In the genomic region with DNA sequence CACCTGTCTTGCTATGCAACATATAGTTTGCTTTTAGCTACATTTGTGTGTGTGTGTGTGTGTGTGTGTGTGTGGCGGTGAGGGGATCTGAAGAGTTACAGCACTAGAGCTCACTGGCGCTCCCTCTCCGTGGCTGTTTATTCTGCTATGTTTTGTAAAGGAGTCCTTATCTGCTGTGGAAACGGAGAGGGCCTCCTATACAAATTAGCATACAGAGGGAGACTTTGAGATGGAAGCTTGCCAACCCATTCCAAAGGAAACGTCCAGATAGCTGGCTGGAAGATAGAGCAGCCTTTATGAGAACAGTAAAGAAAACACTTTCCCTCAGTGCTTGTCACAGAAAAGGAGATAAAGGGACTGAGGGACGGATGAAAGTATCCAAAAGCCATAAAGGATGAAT, we compare ENCODE assay signal across 11 mouse cellular contexts.
A peak's percentile ranks its signal among the peaks of the same experiment; 100 is the strongest.
DNase-seq lines count a peak whose midpoint lies in the region; ATAC-seq and TF ChIP-seq lines count a peak whose summit lies in the region.
"Had no signal": no experiment of that assay in that cellular context is flagged by ENCODE, and none has a peak within 500 bp of the region (broad histone marks: within the 10 kb centered on the region; RNA-seq: fewer than 3 reads in every experiment).

No protein-coding gene starts in this region.

- peak overlapping the region; percentile 28 for H3K4me2 ChIP-seq in heart, embryonic 14.5 days (ENCODE audit: low read length)
- H3K4me2 ChIP-seq in midbrain, embryonic 15.5 days: no peak overlapping the region
- H3K4me2 ChIP-seq in lung, postnatal 0 days (replicated peaks; ENCODE audit: low read depth, low read length): 0 out of 2 replicates have a peak overlapping the region, but pooled peaks have one; percentile 1
- H3K4me2 ChIP-seq in forebrain, embryonic 16.5 days (ENCODE audit: low read length): no peak overlapping the region

- no peak for DNase-seq in heart, adult 9 months (ENCODE audit: low spot score in 2 of 2)
- no peak for DNase-seq in midbrain, embryonic 10.5 days (ENCODE audit: low spot score)
- DNase-seq in lung, postnatal 0 days (ENCODE audit: low spot score): peak; percentile 80
- no peak for DNase-seq in urinary bladder, postnatal 4 days (ENCODE audit: low spot score in 2 of 2)
- DNase-seq: layer of hippocampus, adult 9-11 months; right cerebral cortex, postnatal 25 days; thymus, adult 2 months had no signal

- H3K4me3 ChIP-seq in heart, embryonic 14.5 days (ENCODE audit: control insufficient read depth in 1 of 2, insufficient read depth in 1 of 2, low read depth in 1 of 2, low read length in 2 of 2): no peak overlapping the region
- H3K4me3 ChIP-seq in midbrain, embryonic 15.5 days: no peak overlapping the region
- H3K4me3 ChIP-seq in midbrain, embryonic 10.5 days: no peak overlapping the region
- H3K4me3 ChIP-seq in lung, postnatal 0 days (ENCODE audit: low read depth, low read length): no peak overlapping the region
- no peak overlapping the region for H3K4me3 ChIP-seq in forebrain, embryonic 16.5 days (replicated peaks; ENCODE audit: low read length)
- H3K4me3 ChIP-seq: myocyte had no signal

- no peaks in the 10 kb centered on the region for H3K36me3 ChIP-seq in heart, embryonic 14.5 days (ENCODE audit: control insufficient read depth, insufficient read depth, low read length)
- no peaks in the 10 kb centered on the region for H3K36me3 ChIP-seq in midbrain, embryonic 15.5 days (replicated peaks)
- no peaks in the 10 kb centered on the region for H3K36me3 ChIP-seq in midbrain, embryonic 10.5 days
- no peaks in the 10 kb centered on the region for H3K36me3 ChIP-seq in lung, postnatal 0 days (ENCODE audit: insufficient read depth, low read length)
- H3K36me3 ChIP-seq in forebrain, embryonic 16.5 days (ENCODE audit: control insufficient read depth, insufficient read depth): no peaks in the 10 kb centered on the region

- TF ChIP-seq EP300 in lung, postnatal 0 days (IDR thresholded peaks at IDR 0.05): no peak

- peak overlapping the region; percentile 61 to 68 for H3K27ac ChIP-seq in heart, embryonic 14.5 days (replicated peaks in 1 of 2; ENCODE audit: control insufficient read depth in 1 of 2, insufficient read depth in 1 of 2, low read depth in 2 of 2, low read length in 2 of 2)
- H3K27ac ChIP-seq in midbrain, embryonic 15.5 days: no peak overlapping the region
- no peak overlapping the region for H3K27ac ChIP-seq in midbrain, embryonic 10.5 days (replicated peaks)
- H3K27ac ChIP-seq in lung, postnatal 0 days (ENCODE audit: low read length): no peak overlapping the region
- no peak overlapping the region for H3K27ac ChIP-seq in forebrain, embryonic 16.5 days (ENCODE audit: low read length)

- no peaks in the 10 kb centered on the region for H3K27me3 ChIP-seq in heart, embryonic 14.5 days (ENCODE audit: control insufficient read depth, insufficient read depth, low read length)
- no peaks in the 10 kb centered on the region for H3K27me3 ChIP-seq in midbrain, embryonic 15.5 days (replicated peaks)
- H3K27me3 ChIP-seq in midbrain, embryonic 10.5 days (ENCODE audit: low read depth, poor library complexity, severe bottlenecking): no peaks in the 10 kb centered on the region
- no peaks in the 10 kb centered on the region for H3K27me3 ChIP-seq in lung, postnatal 0 days (replicated peaks; ENCODE audit: insufficient read depth, low read length)
- no peaks in the 10 kb centered on the region for H3K27me3 ChIP-seq in forebrain, embryonic 16.5 days (replicated peaks; ENCODE audit: control insufficient read depth, insufficient read depth, low read length)

- no peak overlapping the region for H3K9ac ChIP-seq in heart, embryonic 14.5 days (ENCODE audit: low read length)
- no peak overlapping the region for H3K9ac ChIP-seq in midbrain, embryonic 15.5 days
- no peak overlapping the region for H3K9ac ChIP-seq in lung, postnatal 0 days (replicated peaks; ENCODE audit: low read depth)
- no peak overlapping the region for H3K9ac ChIP-seq in forebrain, embryonic 16.5 days (replicated peaks; ENCODE audit: low read depth, low read length)

- 2% methylated on average over 6 of the region's 6 CpGs for WGBS in heart, embryonic 14.5 days
- 39% methylated on average over 6 of the region's 6 CpGs for WGBS in midbrain, embryonic 15.5 days
- 73% methylated on average over 6 of the region's 6 CpGs for WGBS in midbrain, embryonic 10.5 days
- 10% methylated on average over 6 of the region's 6 CpGs for WGBS in lung, postnatal 0 days
- 15% methylated on average over 6 of the region's 6 CpGs for WGBS in forebrain, embryonic 16.5 days

- H3K9me3 ChIP-seq in heart, embryonic 14.5 days (ENCODE audit: control insufficient read depth, low read length): no peaks in the 10 kb centered on the region
- H3K9me3 ChIP-seq in midbrain, embryonic 15.5 days: no peaks in the 10 kb centered on the region
- H3K9me3 ChIP-seq in midbrain, embryonic 10.5 days (replicated peaks): no peaks in the 10 kb centered on the region
- H3K9me3 ChIP-seq in lung, postnatal 0 days (ENCODE audit: low read length): no peaks in the 10 kb centered on the region
- no peaks in the 10 kb centered on the region for H3K9me3 ChIP-seq in forebrain, embryonic 16.5 days (ENCODE audit: control insufficient read depth, low read length)

- H3K4me1 ChIP-seq in heart, embryonic 14.5 days (ENCODE audit: control insufficient read depth in 2 of 2, insufficient read depth in 2 of 2, low read length in 2 of 2): peaks cover 26 to 60% of the 10 kb centered on the region in 2 experiments
- H3K4me1 ChIP-seq in midbrain, embryonic 15.5 days: peaks cover 10% of the 10 kb centered on the region; the same call in 1 of the 2 replicates
- H3K4me1 ChIP-seq in midbrain, embryonic 10.5 days: peaks cover 11% of the 10 kb centered on the region; the same call in 1 of the 2 replicates
- peaks cover 7% of the 10 kb centered on the region; the same call in 1 of the 2 replicates for H3K4me1 ChIP-seq in lung, postnatal 0 days (ENCODE audit: insufficient read depth, low read depth, low read length)
- H3K4me1 ChIP-seq in forebrain, embryonic 16.5 days (replicated peaks; ENCODE audit: control insufficient read depth, insufficient read depth, low read length): no peaks in the 10 kb centered on the region

- peak; percentile 76 for ATAC-seq in heart, embryonic 14.5 days (ENCODE audit: insufficient number of reproducible peaks, insufficient read depth, low FRiP score, low read depth)
- peak; percentile 37; the same call in 1 of the 2 replicates for ATAC-seq in midbrain, embryonic 15.5 days (replicated peaks)
- peak; percentile 76 for ATAC-seq in lung, postnatal 0 days
- no peak for ATAC-seq in forebrain, embryonic 16.5 days

- TF ChIP-seq CTCF in lung, postnatal 0 days (IDR thresholded peaks at IDR 0.05): peak; percentile 40

Comparison
In these comparisons a context has a peak if more than half of its experiments do, and no peak if none do; other contexts are left out.
1. H3K27ac ChIP-seq: peak in heart, embryonic 14.5 days (2 of 2); none in midbrain, embryonic 15.5 days (single experiment), midbrain, embryonic 10.5 days (single experiment), lung, postnatal 0 days (single experiment) and forebrain, embryonic 16.5 days (single experiment).
2. H3K4me2 ChIP-seq: peak in heart, embryonic 14.5 days (single experiment) and lung, postnatal 0 days (single experiment); none in midbrain, embryonic 15.5 days (single experiment) and forebrain, embryonic 16.5 days (single experiment).